Mouse (Mus musculus) thymus, postnatal 4 days (tissue): ENCODE results near the gene March2.

Experiments used
- DNase-seq: peaks from one replicate; pipeline ENCODE4 v3.0.0; 2021

March2 gene

GRCm38 (mm10) chr17:33717246-33717645 is 1.2 kb downstream of the March2 start:
- no peak for DNase-seq

DNA sequence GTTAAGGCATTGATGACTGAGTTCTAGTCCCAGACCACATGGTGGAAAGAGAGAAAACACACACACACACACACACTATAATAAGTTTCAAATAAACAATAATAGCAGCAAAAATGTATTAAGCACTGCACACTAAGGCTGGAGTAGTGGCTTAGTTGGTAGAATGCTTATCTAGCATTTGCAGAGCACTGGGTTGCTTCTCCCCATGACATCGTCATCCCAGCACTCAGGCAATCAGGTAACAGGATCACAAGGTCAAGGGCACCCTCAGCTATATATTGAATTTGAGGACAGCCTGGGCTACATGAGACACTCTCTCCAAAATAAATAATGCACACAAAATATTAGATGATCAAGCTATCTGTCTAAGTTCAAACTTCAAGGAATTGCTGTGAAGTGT is 3.7 kb downstream of the March2 start:
- DNase-seq, result no peak

DNA sequence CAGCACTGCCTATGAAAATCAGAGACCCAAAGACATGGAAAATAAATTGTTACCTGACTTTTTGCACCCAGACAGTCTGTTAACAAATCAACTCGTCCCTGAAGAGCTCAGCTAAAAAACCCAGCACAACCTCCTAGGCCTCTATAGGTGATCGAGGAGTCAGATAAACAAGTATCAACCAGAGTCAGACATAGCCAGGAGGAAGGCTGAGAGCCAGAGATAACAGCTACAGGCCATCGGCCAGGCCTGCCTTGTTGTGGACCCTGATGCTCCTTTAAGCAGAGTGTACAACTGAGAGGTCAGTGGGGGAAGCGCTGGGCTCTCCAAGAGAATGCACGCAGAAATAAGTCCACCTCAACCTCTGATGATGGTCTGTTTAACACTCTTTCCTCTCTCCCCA is 5.2 kb downstream of the March2 start:
- no peak for DNase-seq

- no peak for DNase-seq
Measured at GRCm38 (mm10) chr17:33709834-33710233, 8.6 kb downstream of the March2 start.

- DNase-seq, result no peak
Measured at GRCm38 (mm10) chr17:33703091-33703490, 15.4 kb downstream of the March2 start.

DNA sequence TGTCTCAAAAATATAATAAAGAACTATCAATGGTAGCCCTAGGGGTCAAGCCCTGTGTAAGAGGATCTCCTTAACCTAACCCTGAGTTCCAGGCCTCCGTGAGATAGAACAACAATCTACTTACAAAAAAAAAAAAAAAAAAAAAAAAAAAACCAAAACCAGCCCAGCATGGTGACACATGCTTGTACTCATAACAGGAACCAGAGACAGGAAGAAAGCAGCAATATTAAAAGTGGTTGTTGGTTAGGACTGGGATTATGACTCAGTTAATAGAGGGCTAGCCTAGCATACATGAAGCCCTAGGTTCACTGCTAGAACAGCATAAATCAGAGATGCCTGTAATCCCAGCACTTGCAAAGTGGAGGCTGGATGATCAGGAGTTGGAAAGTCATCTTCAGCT is 16.3 kb downstream of the March2 start:
- no peak for DNase-seq

DNA sequence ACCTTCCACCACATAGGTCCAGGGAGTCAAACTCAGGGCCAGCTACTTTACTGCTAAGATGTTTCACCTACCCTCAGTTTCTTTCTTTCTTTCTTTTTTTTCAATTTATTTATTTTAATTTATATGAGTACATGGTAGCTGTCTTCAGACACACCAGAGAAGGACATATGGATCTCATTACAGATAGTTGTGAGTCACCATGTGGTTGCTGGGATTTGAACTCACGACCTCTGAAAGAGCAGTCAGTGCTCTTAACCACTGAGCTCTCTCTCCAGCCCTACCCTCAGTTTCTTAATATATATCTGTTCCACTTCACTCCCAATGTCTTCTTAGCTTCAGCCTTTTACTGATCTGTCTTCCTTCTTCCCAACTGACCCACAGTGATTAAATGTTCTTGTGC is 23.0 kb downstream of the March2 start:
- no peak for DNase-seq

GRCm38 (mm10) chr17:33686760-33687159 is 31.7 kb downstream of the March2 start, which contains the start of gene Hnrnpm:
Gene Hnrnpm (minus strand): TSS chr17:33686860.
- no peak for DNase-seq

GRCm38 (mm10) chr17:33685249-33685653 is 33.2 kb downstream of the March2 start:
- peak; percentile 100 for DNase-seq

DNA sequence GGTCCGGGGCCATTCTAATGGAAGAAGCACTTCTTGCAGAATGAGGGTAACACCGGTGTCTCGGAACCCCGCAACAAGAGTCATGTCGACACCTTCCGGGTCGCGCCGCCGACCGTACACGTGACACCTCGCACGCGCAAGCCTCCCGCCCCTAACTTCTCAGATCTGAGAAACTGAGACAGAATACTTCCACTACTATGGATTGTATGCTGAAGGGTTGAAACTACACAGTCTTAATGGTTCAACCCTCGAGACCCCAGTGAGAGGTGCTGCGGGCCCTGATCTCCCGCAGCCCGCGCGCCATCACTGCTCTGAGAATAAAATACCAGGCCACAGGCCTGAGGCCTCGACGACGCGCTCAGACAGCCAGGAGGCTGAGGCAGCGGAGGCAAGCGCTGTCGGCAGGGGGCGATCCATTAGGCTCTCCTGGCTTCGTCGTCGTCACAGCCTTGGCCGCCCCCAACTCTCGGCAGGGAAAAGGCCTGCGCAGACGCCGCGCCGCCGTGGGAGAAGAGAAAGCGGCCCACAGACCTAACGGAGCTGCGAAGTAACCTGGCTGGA is 33.7 kb downstream of the March2 start:
- DNase-seq, result peak; percentile 85

DNA sequence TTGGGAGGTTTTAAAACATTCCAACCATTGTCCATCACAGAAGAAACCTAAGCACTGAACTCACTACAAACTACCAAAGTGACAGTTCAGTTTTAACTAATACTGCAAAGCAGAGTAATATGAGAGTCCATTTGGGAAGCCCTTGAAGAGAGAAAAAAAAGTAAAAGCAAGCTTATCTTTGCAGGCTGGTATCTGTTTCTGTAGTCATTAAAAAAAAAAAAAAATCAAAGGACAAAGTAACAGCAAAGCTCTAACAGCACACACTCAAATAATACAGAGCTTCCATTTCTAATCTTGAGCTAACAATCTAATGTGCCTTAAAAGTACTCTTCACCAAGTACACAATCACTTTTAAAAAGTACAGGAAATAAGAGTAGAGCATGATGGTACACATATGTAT is 36.7 kb downstream of the March2 start:
- no peak for DNase-seq

GRCm38 (mm10) chr17:33678771-33679170 is 39.7 kb downstream of the March2 start:
- no peak for DNase-seq

GRCm38 (mm10) chr17:33676086-33676485 is 42.4 kb downstream of the March2 start:
- DNase-seq, result no peak

- DNase-seq, result no peak
Measured at GRCm38 (mm10) chr17:33675452-33675851, 43.0 kb downstream of the March2 start.

- no peak for DNase-seq
Measured at GRCm38 (mm10) chr17:33673837-33674236, 44.6 kb downstream of the March2 start.

DNA sequence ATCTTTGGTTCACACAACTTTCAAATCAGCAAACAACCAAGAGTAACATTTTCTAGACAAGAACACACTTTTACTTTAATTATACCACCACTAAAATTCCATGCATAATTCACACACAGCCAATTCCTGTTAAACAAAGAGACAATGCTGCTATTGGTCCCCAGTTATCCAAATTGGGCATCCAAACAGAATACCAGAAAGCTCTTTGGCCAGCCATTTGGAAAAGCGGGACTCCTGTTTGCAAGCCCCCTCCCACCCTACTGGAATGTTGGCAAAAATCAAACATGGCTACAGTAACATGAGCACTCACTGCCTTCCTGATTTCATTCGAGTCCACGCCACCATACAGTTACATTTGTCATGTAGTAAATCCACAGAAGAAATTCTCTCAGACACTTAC is 48.8 kb downstream of the March2 start:
- no peak for DNase-seq

DNA sequence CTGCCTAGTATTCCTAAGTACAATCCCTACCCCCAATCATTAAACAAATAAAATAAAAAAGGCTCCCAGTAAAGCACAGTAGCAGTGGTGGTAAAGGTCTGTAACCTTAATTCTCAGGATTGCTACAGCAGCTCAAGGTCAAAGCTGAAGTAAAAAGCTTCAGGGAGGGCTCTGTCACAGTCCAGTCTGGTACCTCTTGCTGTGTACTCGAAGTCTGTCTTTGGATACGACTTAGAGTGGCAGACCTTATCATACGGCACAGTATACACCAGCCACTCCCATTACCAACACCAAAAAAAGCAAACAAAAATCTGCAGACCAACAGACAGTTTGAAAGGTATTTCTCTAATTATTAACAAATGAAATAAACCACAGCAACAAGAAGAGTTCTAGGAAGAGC is 51.7 kb downstream of the March2 start:
- DNase-seq, result no peak

DNA sequence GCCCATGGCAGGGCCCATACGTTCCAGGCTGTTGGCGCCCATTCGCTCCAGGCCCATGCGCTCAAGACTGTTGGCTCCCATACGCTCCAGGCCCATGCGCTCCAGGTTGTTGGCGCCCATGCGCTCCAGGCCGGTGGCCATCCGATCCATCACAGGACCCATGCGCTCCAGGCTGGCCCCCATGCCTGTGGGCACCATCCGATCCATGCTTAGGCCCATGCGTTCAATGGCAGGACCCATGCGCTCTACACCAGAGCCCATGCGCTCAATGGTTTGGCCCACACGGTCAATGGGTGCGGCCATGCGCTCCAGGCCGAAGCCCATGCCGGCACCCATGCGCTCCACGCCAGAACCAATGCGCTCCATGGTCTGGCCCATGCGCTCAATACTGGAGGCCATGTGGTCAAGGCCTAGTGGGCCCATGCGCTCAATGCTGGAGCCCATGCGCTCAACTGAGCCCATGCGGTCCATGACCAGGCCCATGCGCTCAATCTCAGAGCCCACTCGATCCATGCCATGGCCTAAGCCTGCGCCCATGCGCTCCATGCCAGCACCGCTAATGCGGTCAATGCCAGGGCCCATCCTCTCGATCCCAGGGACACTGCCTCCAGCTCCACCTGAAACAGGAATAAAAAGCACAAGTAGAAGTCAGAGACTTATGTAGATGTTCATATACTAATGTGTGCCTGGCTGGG is 68.5 kb downstream of the March2 start:
- no peak for DNase-seq

DNA sequence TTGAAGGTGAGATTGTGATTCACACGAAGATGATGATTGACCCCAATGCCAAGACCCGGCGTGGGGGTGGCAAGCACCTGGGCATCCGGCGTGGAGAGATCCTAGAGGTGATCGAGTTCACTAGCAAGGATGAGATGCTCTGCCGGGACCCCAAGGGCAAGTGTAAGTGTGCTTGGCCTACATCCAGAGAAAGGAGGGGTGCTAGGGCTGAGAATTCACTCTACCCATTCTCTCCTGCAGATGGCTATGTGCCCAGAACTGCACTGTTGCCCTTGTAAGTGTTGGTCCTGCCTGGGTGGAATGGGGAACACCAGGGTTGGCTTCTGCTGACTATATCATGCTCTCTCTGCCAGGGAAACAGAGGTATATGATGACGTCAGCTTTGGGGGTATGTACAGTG is 73.4 kb downstream of the March2 start:
- no peak for DNase-seq

GRCm38 (mm10) chr17:33644068-33644467 is 74.4 kb downstream of the March2 start:
- no peak for DNase-seq

DNA sequence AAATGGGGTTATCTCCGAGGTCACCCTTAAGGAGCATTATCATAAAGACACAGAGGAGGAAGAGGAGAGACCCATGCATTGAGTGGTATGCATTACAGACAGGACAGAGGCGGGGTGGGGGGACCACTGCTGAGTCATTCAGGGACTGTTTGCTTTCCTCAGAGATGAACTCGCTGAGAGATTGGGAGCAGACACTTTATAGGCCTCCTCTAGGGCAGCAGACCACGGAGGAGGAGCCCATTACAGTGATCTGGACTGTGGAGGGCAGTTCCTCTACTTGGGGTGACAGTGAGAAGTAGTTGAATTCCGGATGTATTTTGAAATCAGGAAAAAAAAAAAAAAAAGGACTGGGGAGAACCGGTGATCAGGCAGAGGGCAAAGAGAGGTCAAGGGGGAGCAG is 78.7 kb downstream of the March2 start:
- DNase-seq, result no peak

- DNase-seq, result peak; percentile 10
Measured at GRCm38 (mm10) chr17:33637516-33638276, 80.8 kb downstream of the March2 start, which contains the start of gene Pram1. Gene Pram1 (plus strand): TSS chr17:33638056.

DNA sequence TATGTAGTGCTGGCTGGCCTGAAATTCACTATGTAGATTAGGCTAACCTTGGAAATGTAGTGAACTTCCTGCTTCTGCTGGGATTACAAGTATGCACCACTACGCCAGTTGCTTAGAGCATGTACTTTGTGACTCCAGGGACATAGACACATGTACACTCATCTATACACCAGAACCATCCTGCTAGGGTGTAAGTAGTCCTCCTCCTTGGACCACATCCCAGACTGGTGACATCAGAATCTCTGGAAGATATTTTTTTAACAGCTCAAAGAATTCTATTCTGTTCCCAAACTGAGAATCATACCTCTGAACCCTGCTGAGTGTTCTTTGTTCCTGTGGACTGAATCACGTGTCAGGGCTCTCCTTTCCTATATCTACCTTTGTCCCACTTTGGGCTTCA is 81.4 kb downstream of the March2 start:
- DNase-seq, result no peak
